Mouse (Mus musculus) right cerebral cortex, adult 2 months (tissue): ENCODE measurements around the gene Nid2.
A peak's percentile ranks its signal among the peaks of the same experiment; 100 is the strongest.

Experiments used
- DNase-seq, 2 experiments: peaks; one replicate each; pipeline ENCODE4 v3.0.0; 2021 to 2022; ENCODE audit warnings: low spot score in 2 of 2

Nid2 gene

GRCm38 (mm10) chr14:19785797-19786588 lies 34.9 kb downstream of the Nid2 start:
- DNase-seq = no peak

- no peak for DNase-seq
Measured at GRCm38 (mm10) chr14:19788443-19788842, 37.4 kb downstream of the Nid2 start.

- no peak for DNase-seq
Measured at GRCm38 (mm10) chr14:19794881-19795280, 43.8 kb downstream of the Nid2 start.

GRCm38 (mm10) chr14:19796541-19797304 lies 45.7 kb downstream of the Nid2 start:
- DNase-seq = no peak

- DNase-seq = no peak
Measured at GRCm38 (mm10) chr14:19800485-19800884, 49.4 kb downstream of the Nid2 start.

GRCm38 (mm10) chr14:19801474-19802215 lies 50.6 kb downstream of the Nid2 start:
- DNase-seq = no peak

GRCm38 (mm10) chr14:19803222-19803621 lies 52.2 kb downstream of the Nid2 start:
- DNase-seq = no peak

GRCm38 (mm10) chr14:19803623-19804022 lies 52.6 kb downstream of the Nid2 start:
- DNase-seq = no peak

GRCm38 (mm10) chr14:19807339-19807738 lies 56.3 kb downstream of the Nid2 start:
- no peak for DNase-seq

- DNase-seq = no peak
Measured at GRCm38 (mm10) chr14:19807858-19808257, 56.8 kb downstream of the Nid2 start.

GRCm38 (mm10) chr14:19809934-19810333 lies 58.9 kb downstream of the Nid2 start:
- no peak for DNase-seq

- no peak for DNase-seq
Measured at GRCm38 (mm10) chr14:19813061-19813460, 62.0 kb downstream of the Nid2 start.

GRCm38 (mm10) chr14:19817949-19818348 lies 66.9 kb downstream of the Nid2 start:
- DNase-seq = peak; percentile 90 to 93

GRCm38 (mm10) chr14:19821686-19822085 lies 70.6 kb downstream of the Nid2 start:
- no peak for DNase-seq

- peak; percentile 87 to 89 for DNase-seq
Measured at GRCm38 (mm10) chr14:19823321-19824142, 72.5 kb downstream of the Nid2 start, which contains the start of gene Rtraf. Gene Rtraf, minus strand, starts transcription at chr14:19823824.

- DNase-seq = no peak
Measured at GRCm38 (mm10) chr14:19825481-19825880, 74.4 kb downstream of the Nid2 start.

GRCm38 (mm10) chr14:19836289-19836688 lies 85.2 kb downstream of the Nid2 start:
- no peak for DNase-seq

GRCm38 (mm10) chr14:19839600-19840332 lies 88.7 kb downstream of the Nid2 start:
- DNase-seq = peak; percentile 86 to 87

- DNase-seq = no peak
Measured at GRCm38 (mm10) chr14:19853471-19853870, 102.4 kb downstream of the Nid2 start.

GRCm38 (mm10) chr14:19858279-19858678 lies 107.2 kb downstream of the Nid2 start:
- no peak for DNase-seq
